Mouse (Mus musculus): ENCODE results near the gene Daw1.

Daw1 gene

GRCm38 (mm10) chr1:83209981-83210380, 50.4 kb downstream of the Daw1 start:
- DNase-seq = no peak

- no peak for DNase-seq
Measured at GRCm38 (mm10) chr1:83218260-83218659, 58.7 kb downstream of the Daw1 start.

- DNase-seq = no peak
Measured at GRCm38 (mm10) chr1:83223072-83223471, 63.5 kb downstream of the Daw1 start.

GRCm38 (mm10) chr1:83224423-83224960, 64.9 kb downstream of the Daw1 start:
- no peak for DNase-seq

- no peak for DNase-seq
Measured at GRCm38 (mm10) chr1:83227946-83228345, 68.4 kb downstream of the Daw1 start.

GRCm38 (mm10) chr1:83248235-83248746, 88.7 kb downstream of the Daw1 start:
- no peak for DNase-seq

- DNase-seq = no peak
Measured at GRCm38 (mm10) chr1:83251746-83252145, 92.2 kb downstream of the Daw1 start.
